Mouse (Mus musculus) forebrain, embryonic 12.5 days (tissue): ENCODE results near the gene Gm21366. TPM values are rescaled to one million over a fixed set of nuclear protein-coding genes. Genes with fewer than 3 reads are reported as not detected.
"Not testable (repeated sequence)": the region's sequence is repeated elsewhere in the genome, so short reads cannot be mapped to it uniquely, and the experiment has no call there.

Experiments used
- ATAC-seq: fragments of 200-750 bp; cut with Nextera tagmentation; 2 replicates; pipeline ENCODE4 v1.8.0; 2017; ENCODE audit warnings: moderate TSS enrichment; ENCODE audit not compliant: low FRiP score
- H3K27ac ChIP-seq: fragments of 300-500 bp; sonication (generic); 2 replicates; pipeline ENCODE4 v1.5.1; 2016; ENCODE audit warnings: mild to moderate bottlenecking
- H3K27me3 ChIP-seq: fragments of 300-500 bp; sonication (generic); 2 replicates; pipeline ENCODE4 v1.6.1; 2016; ENCODE audit warnings: mild to moderate bottlenecking
- H3K36me3 ChIP-seq: fragments of 300-500 bp; sonication (generic); replicated peaks from 2 replicates; pipeline ENCODE4 v1.6.1; 2016; ENCODE audit warnings: mild to moderate bottlenecking
- H3K4me1 ChIP-seq: fragments of 300-500 bp; sonication (generic); 2 replicates; pipeline ENCODE4 v1.6.1; 2016
- H3K4me2 ChIP-seq: fragments of 300-500 bp; sonication (generic); 2 replicates; pipeline ENCODE4 v1.6.1; 2016; ENCODE audit warnings: mild to moderate bottlenecking, moderate library complexity
- H3K4me3 ChIP-seq: fragments of 300-500 bp; sonication (generic); replicated peaks from 2 replicates; pipeline ENCODE4 v1.5.1; 2016; ENCODE audit warnings: mild to moderate bottlenecking
- H3K9ac ChIP-seq: fragments of 300-500 bp; sonication (generic); 2 replicates; pipeline ENCODE4 v1.6.1; 2016; ENCODE audit warnings: mild to moderate bottlenecking
- H3K9me3 ChIP-seq: fragments of 300-500 bp; sonication (generic); 2 replicates; pipeline ENCODE4 v1.6.1; 2016
- WGBS: fragments of 180-500 bp; shearing (Covaris S2); methylation state at CpG from one replicate; pipeline ENCODE4 v1.1.7; 2016; 5-methylcytosine and 5-hydroxymethylcytosine counted together
- polyA plus RNA-seq: library from polyadenylated mRNA; unstranded; fragments of >200 nt; fragmentation: Nextera tagmentation; extraction: Ambion mirVana; gene quantifications from 2 replicates; pipeline ENCODE4 v1.2.1, GENCODE M21; 2016

Gm21366 gene
- not detected in 2 replicates for polyA plus RNA-seq

GRCm38 (mm10) chrY:22861156-22861555 lies at the start of gene Gm21366:
Gene Gm21366, minus strand, starts transcription at chrY:22861256.
- not testable (repeated sequence) for H3K9me3 ChIP-seq, H3K36me3 ChIP-seq, H3K9ac ChIP-seq, ATAC-seq, H3K4me2 ChIP-seq, H3K27me3 ChIP-seq, H3K27ac ChIP-seq, H3K4me3 ChIP-seq, H3K4me1 ChIP-seq
- no CpG with 5 or more reads among the region's 6 CpGs for WGBS
